Comparison of ENCODE assay signal across 39 mouse cellular contexts in genomic region chr1:162648416-162648815, GRCm38 (mm10). TPM values are rescaled to one million over a fixed set of nuclear protein-coding genes. Genes with fewer than 3 reads are reported as not detected.
"Had no signal": no experiment of that assay in that cellular context is flagged by ENCODE, and none has a peak within 500 bp of the region (broad histone marks: within the 10 kb centered on the region; RNA-seq: fewer than 3 reads in every experiment).

No protein-coding gene starts in this region.

- H3K9ac ChIP-seq: embryonic facial prominence, embryonic 12.5 days; embryonic facial prominence, embryonic 13.5 days; embryonic facial prominence, embryonic 15.5 days; forebrain, embryonic 12.5 days; forebrain, embryonic 13.5 days; forebrain, embryonic 15.5 days; forebrain, postnatal 0 days had no signal

- H3K27me3 ChIP-seq: embryonic facial prominence, embryonic 12.5 days; embryonic facial prominence, embryonic 13.5 days; embryonic facial prominence, embryonic 15.5 days; forebrain, embryonic 12.5 days; forebrain, embryonic 13.5 days; forebrain, embryonic 15.5 days had no signal

- H3K27ac ChIP-seq: embryonic facial prominence, embryonic 10.5 days; embryonic facial prominence, embryonic 12.5 days; embryonic facial prominence, embryonic 13.5 days; embryonic facial prominence, embryonic 15.5 days; forebrain, embryonic 10.5 days; forebrain, embryonic 12.5 days; forebrain, embryonic 13.5 days; forebrain, embryonic 15.5 days; gastrocnemius, adult 2 months had no signal

- H3K4me1 ChIP-seq: embryonic facial prominence, embryonic 12.5 days; embryonic facial prominence, embryonic 13.5 days; embryonic facial prominence, embryonic 15.5 days; forebrain, embryonic 12.5 days; forebrain, embryonic 13.5 days; forebrain, embryonic 15.5 days had no signal

- H3K4me3 ChIP-seq: embryonic facial prominence, embryonic 10.5 days; embryonic facial prominence, embryonic 12.5 days; embryonic facial prominence, embryonic 13.5 days; embryonic facial prominence, embryonic 15.5 days; erythroblast, embryonic 14.5 days; forebrain, embryonic 10.5 days; forebrain, embryonic 12.5 days; forebrain, embryonic 13.5 days; forebrain, embryonic 15.5 days; gastrocnemius, adult 2 months had no signal

- H3K4me2 ChIP-seq: embryonic facial prominence, embryonic 12.5 days; embryonic facial prominence, embryonic 13.5 days; embryonic facial prominence, embryonic 15.5 days; forebrain, embryonic 12.5 days; forebrain, embryonic 13.5 days; forebrain, embryonic 15.5 days had no signal

- DNase-seq: cerebellum, adult 2 months; cerebellum, adult 8-10 months; cerebellum, adult 9-10 months; cerebellum, adult 9-11 months; cerebellum, postnatal 10 days; cerebellum, postnatal 14 days; cerebellum, postnatal 25 days; cerebellum, postnatal 36 days; embryo, embryonic 11 days; forebrain, postnatal 0 days; gastrocnemius, adult 2 months; gastrocnemius, postnatal 10 days; gastrocnemius, postnatal 14 days; gastrocnemius, postnatal 25 days; gastrocnemius, postnatal 36 days; heart, adult 18-20 months had no signal

- H3K36me3 ChIP-seq: embryonic facial prominence, embryonic 10.5 days; embryonic facial prominence, embryonic 12.5 days; embryonic facial prominence, embryonic 13.5 days; embryonic facial prominence, embryonic 15.5 days; forebrain, embryonic 10.5 days; forebrain, embryonic 12.5 days; forebrain, embryonic 15.5 days had no signal

- ATAC-seq: forebrain, embryonic 13.5 days; forebrain, embryonic 14.5 days; forebrain, embryonic 15.5 days; forebrain, embryonic 16.5 days; forebrain, postnatal 0 days had no signal

- H3K9me3 ChIP-seq: embryonic facial prominence, embryonic 10.5 days; embryonic facial prominence, embryonic 12.5 days; embryonic facial prominence, embryonic 13.5 days; embryonic facial prominence, embryonic 15.5 days; forebrain, embryonic 10.5 days; forebrain, embryonic 12.5 days; forebrain, embryonic 13.5 days; forebrain, embryonic 15.5 days had no signal

RNA-seq across cellular contexts. Expression of gene Myoc, which starts 9.5 kb away (rescaled TPM):
- total RNA-seq: common myeloid progenitor, adult 5-6 weeks; forebrain, postnatal 0 days; granulocyte monocyte progenitor cell, adult 5-6 weeks had no signal
- polyA plus RNA-seq: embryonic facial prominence, embryonic 10.5 days; embryonic facial prominence, embryonic 12.5 days; embryonic facial prominence, embryonic 13.5 days; erythroblast, embryonic 14.5 days; forebrain, embryonic 10.5 days; forebrain, embryonic 11.5 days; forebrain, embryonic 12.5 days; forebrain, embryonic 13.5 days; forebrain, embryonic 14.5 days; forebrain, embryonic 15.5 days; forebrain, embryonic 16.5 days had no signal

RNA-seq across cellular contexts. Expression of gene Myocos, which starts 9.6 kb away (rescaled TPM):
- total RNA-seq: common myeloid progenitor, adult 5-6 weeks; forebrain, postnatal 0 days; gastrocnemius, adult 18-20 months; gastrocnemius, adult 2 months; gastrocnemius, adult 8-10 months; gastrocnemius, postnatal 10 days; gastrocnemius, postnatal 14 days; gastrocnemius, postnatal 25 days; gastrocnemius, postnatal 36 days; gastrocnemius, postnatal 4 days; granulocyte monocyte progenitor cell, adult 5-6 weeks; heart, adult 18-20 months; heart, adult 8-10 months had no signal
- polyA plus RNA-seq: cerebellum, adult 2 months; cortical plate, adult 2 months; embryonic facial prominence, embryonic 10.5 days; embryonic facial prominence, embryonic 11.5 days; embryonic facial prominence, embryonic 12.5 days; embryonic facial prominence, embryonic 13.5 days; embryonic facial prominence, embryonic 14.5 days; embryonic facial prominence, embryonic 15.5 days; erythroblast, embryonic 14.5 days; forebrain, embryonic 10.5 days; forebrain, embryonic 11.5 days; forebrain, embryonic 12.5 days; forebrain, embryonic 13.5 days; forebrain, embryonic 14.5 days; forebrain, embryonic 15.5 days; forebrain, embryonic 16.5 days; forebrain, postnatal 0 days; frontal cortex, adult 2 months; gonadal fat pad, adult 2 months had no signal
